Mouse (Mus musculus) G1E-ER4 (cell line): ENCODE data around the gene Slc10a6. TPM values are rescaled to one million over a fixed set of nuclear protein-coding genes. Genes with fewer than 3 reads are reported as not detected.

Experiments used
- GATA1 ChIP-seq: IDR thresholded peaks from one replicate; pipeline ENCODE4 v1.8.0; 2012; ENCODE audit warnings: low read length, inconsistent platforms
- polyA plus RNA-seq: library from polyadenylated mRNA; stranded (reverse); fragments of >175 nt; gene quantifications from 2 replicates; pipeline ENCODE4 v1.2.3, GENCODE M21; 2012

The Slc10a6 gene
- polyA plus RNA-seq, 1 experiment, result not detected

- TF ChIP-seq GATA1, result no peak
Observed at GRCm38 (mm10) chr5:103629854-103630580, 814 bp upstream of the Slc10a6 start.

GRCm38 (mm10) chr5:103628499-103628898 is 704 bp downstream of the Slc10a6 start:
- no peak for TF ChIP-seq GATA1

- no peak for TF ChIP-seq GATA1
Observed at GRCm38 (mm10) chr5:103624831-103625230, 4.4 kb downstream of the Slc10a6 start.

- no peak for TF ChIP-seq GATA1
Observed at GRCm38 (mm10) chr5:103622321-103622720, 6.9 kb downstream of the Slc10a6 start.

GRCm38 (mm10) chr5:103620301-103620973 is 8.8 kb downstream of the Slc10a6 start:
- no peak for TF ChIP-seq GATA1

- TF ChIP-seq GATA1, result no peak
Observed at GRCm38 (mm10) chr5:103617191-103617590, 12.0 kb downstream of the Slc10a6 start.

GRCm38 (mm10) chr5:103614356-103614755 is 14.8 kb downstream of the Slc10a6 start:
- TF ChIP-seq GATA1, result no peak

GRCm38 (mm10) chr5:103612316-103612715 is 16.9 kb downstream of the Slc10a6 start:
- TF ChIP-seq GATA1, result no peak

- TF ChIP-seq GATA1, result no peak
Observed at GRCm38 (mm10) chr5:103610856-103611472, 18.2 kb downstream of the Slc10a6 start.

GRCm38 (mm10) chr5:103610148-103610547 is 19.1 kb downstream of the Slc10a6 start:
- no peak for TF ChIP-seq GATA1

GRCm38 (mm10) chr5:103605707-103606106 is 23.5 kb downstream of the Slc10a6 start:
- TF ChIP-seq GATA1, result no peak

- TF ChIP-seq GATA1, result no peak
Observed at GRCm38 (mm10) chr5:103603115-103603893, 25.9 kb downstream of the Slc10a6 start.

GRCm38 (mm10) chr5:103598881-103599280 is 30.3 kb downstream of the Slc10a6 start:
- no peak for TF ChIP-seq GATA1

GRCm38 (mm10) chr5:103598264-103598663 is 30.9 kb downstream of the Slc10a6 start:
- no peak for TF ChIP-seq GATA1

GRCm38 (mm10) chr5:103597604-103598003 is 31.6 kb downstream of the Slc10a6 start:
- no peak for TF ChIP-seq GATA1

- TF ChIP-seq GATA1, result no peak
Observed at GRCm38 (mm10) chr5:103596467-103597146, 32.6 kb downstream of the Slc10a6 start.
